Mouse (Mus musculus): Measurements from ENCODE around the gene Mical3. TPM values are rescaled to one million over a fixed set of nuclear protein-coding genes. Genes with fewer than 3 reads are reported as not detected.

Gene Mical3
- polyA plus RNA-seq, 1 experiment from 2014 or later, result 33.8 TPM

- H3K4me1 ChIP-seq (replicated peaks), result peaks cover 14% of the 10 kb centered on the region
- H3K4me2 ChIP-seq, result no peak overlapping the region
- H3K27ac ChIP-seq, result no peak overlapping the region
- H3K9me3 ChIP-seq, result no peaks in the 10 kb centered on the region
- H3K9ac ChIP-seq, result no peak overlapping the region
- no peaks in the 10 kb centered on the region for H3K27me3 ChIP-seq
- peaks cover 5% of the 10 kb centered on the region; the same call in 1 of the 2 replicates for H3K36me3 ChIP-seq
- 78% methylated on average over 5 of the region's 5 CpGs for WGBS
- no peak for ATAC-seq (ENCODE audit: low FRiP score)
- no peak overlapping the region for H3K4me3 ChIP-seq
These were observed 8.0 kb downstream of the Mical3 start for GRCm38 (mm10) chr6:121122739-121123241.

GRCm38 (mm10) chr6:121120776-121121175 is 10.0 kb downstream of the Mical3 start:
- peaks cover 5% of the 10 kb centered on the region; the same call in 1 of the 2 replicates for H3K4me1 ChIP-seq (replicated peaks)
- H3K27ac ChIP-seq, result no peak overlapping the region
- ATAC-seq (ENCODE audit: low FRiP score), result no peak
- no peak overlapping the region for H3K9ac ChIP-seq
- no peaks in the 10 kb centered on the region for H3K27me3 ChIP-seq
- WGBS, result 33% methylated on average over 7 of the region's 7 CpGs
- no peaks in the 10 kb centered on the region for H3K9me3 ChIP-seq
- no peak overlapping the region for H3K4me3 ChIP-seq
- H3K4me2 ChIP-seq, result no peak overlapping the region
- peaks cover 5% of the 10 kb centered on the region; the same call in 1 of the 2 replicates for H3K36me3 ChIP-seq

GRCm38 (mm10) chr6:121117971-121118755 is 12.6 kb downstream of the Mical3 start:
- no peak overlapping the region for H3K4me2 ChIP-seq

GRCm38 (mm10) chr6:121117142-121117541 is 13.7 kb downstream of the Mical3 start:
- ATAC-seq (ENCODE audit: low FRiP score), result no peak
- WGBS, result 76% methylated on average over 4 of the region's 4 CpGs
- H3K4me3 ChIP-seq, result no peak overlapping the region
- H3K4me2 ChIP-seq, result no peak overlapping the region
- H3K27me3 ChIP-seq, result no peaks in the 10 kb centered on the region
- no peaks in the 10 kb centered on the region for H3K9me3 ChIP-seq
- no peaks in the 10 kb centered on the region for H3K4me1 ChIP-seq (replicated peaks)
- no peaks in the 10 kb centered on the region; the same call in 1 of the 2 replicates for H3K36me3 ChIP-seq
- H3K9ac ChIP-seq, result no peak overlapping the region
- H3K27ac ChIP-seq, result no peak overlapping the region

More at GRCm38 (mm10) chr6:121117971-121118755, 12.6 kb downstream of the Mical3 start:
- peaks cover 5% of the 10 kb centered on the region; the same call in 1 of the 2 replicates for H3K36me3 ChIP-seq
- H3K27ac ChIP-seq, result no peak overlapping the region
- no peak overlapping the region for H3K9ac ChIP-seq
- H3K9me3 ChIP-seq, result no peaks in the 10 kb centered on the region
- no peaks in the 10 kb centered on the region for H3K27me3 ChIP-seq
- no peak for ATAC-seq (ENCODE audit: low FRiP score)
- no peak overlapping the region for H3K4me3 ChIP-seq
- no peaks in the 10 kb centered on the region for H3K4me1 ChIP-seq (replicated peaks)
- WGBS, result 89% methylated on average over 15 of the region's 15 CpGs

- H3K4me2 ChIP-seq, result no peak overlapping the region
These were observed 14.4 kb downstream of the Mical3 start for GRCm38 (mm10) chr6:121116434-121116833.

GRCm38 (mm10) chr6:121111448-121112055 is 19.2 kb downstream of the Mical3 start:
- 64% methylated on average over 10 of the region's 10 CpGs for WGBS
- Histone ChIP-seq H3K4me1 (replicated peaks) (peaks cover 36% of the 10 kb centered on the region), H3K4me2 (no peak overlapping the region), H3K36me3 (peaks cover 3% of the 10 kb centered on the region; the same call in 1 of the 2 replicates), H3K4me3 (no peak overlapping the region), H3K9me3 (no peaks in the 10 kb centered on the region), H3K27ac (peak overlapping the region; percentile 44; the same call in 1 of the 2 replicates), H3K27me3 (no peaks in the 10 kb centered on the region), H3K9ac (no peak overlapping the region)
- ATAC-seq (ENCODE audit: low FRiP score), result no peak

More at GRCm38 (mm10) chr6:121116434-121116833, 14.4 kb downstream of the Mical3 start:
- no peak for ATAC-seq (ENCODE audit: low FRiP score)
- Histone ChIP-seq H3K4me3 (no peak overlapping the region), H3K9ac (no peak overlapping the region), H3K27me3 (no peaks in the 10 kb centered on the region), H3K4me1 (replicated peaks) (peaks cover under 1% of the 10 kb centered on the region; the same call in 1 of the 2 replicates), H3K36me3 (no peaks in the 10 kb centered on the region), H3K27ac (no peak overlapping the region), H3K9me3 (no peaks in the 10 kb centered on the region)
- 82% methylated on average over 10 of the region's 10 CpGs for WGBS

- peak overlapping the region; percentile 89 for H3K27ac ChIP-seq
- H3K27me3 ChIP-seq, result no peaks in the 10 kb centered on the region
- H3K4me3 ChIP-seq, result peak overlapping the region; percentile 85
- H3K4me1 ChIP-seq (replicated peaks), result peaks cover 51% of the 10 kb centered on the region
- H3K9me3 ChIP-seq, result no peaks in the 10 kb centered on the region
- H3K9ac ChIP-seq, result peak overlapping the region; percentile 93
- WGBS, result 0% methylated on average over 40 of the region's 42 CpGs
- peak; percentile 98 for ATAC-seq (ENCODE audit: low FRiP score)
- H3K4me2 ChIP-seq, result peak overlapping the region; percentile 94
- H3K36me3 ChIP-seq, result peaks cover 3% of the 10 kb centered on the region; the same call in 1 of the 2 replicates
These were observed 20.7 kb downstream of the Mical3 start for GRCm38 (mm10) chr6:121109998-121110603.

- peak overlapping the region; percentile 89 for H3K27ac ChIP-seq
- H3K4me2 ChIP-seq, result peak overlapping the region; percentile 94
- H3K9me3 ChIP-seq, result no peaks in the 10 kb centered on the region
- peak; percentile 43 for ATAC-seq (ENCODE audit: low FRiP score)
- no peaks in the 10 kb centered on the region for H3K27me3 ChIP-seq
- peaks cover 7% of the 10 kb centered on the region; the same call in 1 of the 2 replicates for H3K36me3 ChIP-seq
- WGBS, result 1% methylated on average over 52 of the region's 52 CpGs
- peak overlapping the region; percentile 93 for H3K9ac ChIP-seq
- peak overlapping the region; percentile 85 for H3K4me3 ChIP-seq
- H3K4me1 ChIP-seq (replicated peaks), result peaks cover 53% of the 10 kb centered on the region
These were observed 21.4 kb downstream of the Mical3 start for GRCm38 (mm10) chr6:121109181-121109981.

- WGBS, result 70% methylated on average over 1 of the region's 1 CpGs
- no peak for ATAC-seq (ENCODE audit: low FRiP score)
- H3K9ac ChIP-seq, result 0 out of 2 replicates have a peak overlapping the region, but pooled peaks have one; percentile 93
- H3K9me3 ChIP-seq, result no peaks in the 10 kb centered on the region
- H3K4me1 ChIP-seq (replicated peaks), result peaks cover 57% of the 10 kb centered on the region
- no peaks in the 10 kb centered on the region for H3K27me3 ChIP-seq
- H3K27ac ChIP-seq, result no peak overlapping the region
- peak overlapping the region; percentile 94 for H3K4me2 ChIP-seq
- H3K36me3 ChIP-seq, result peaks cover 13% of the 10 kb centered on the region
- peak overlapping the region; percentile 85 for H3K4me3 ChIP-seq
These were observed 22.7 kb downstream of the Mical3 start for GRCm38 (mm10) chr6:121108075-121108474.

GRCm38 (mm10) chr6:121106711-121107405 is 23.9 kb downstream of the Mical3 start:
- no peaks in the 10 kb centered on the region for H3K27me3 ChIP-seq
- peaks cover 15% of the 10 kb centered on the region for H3K36me3 ChIP-seq
- H3K4me2 ChIP-seq, result no peak overlapping the region
- H3K27ac ChIP-seq, result no peak overlapping the region
- no peaks in the 10 kb centered on the region for H3K9me3 ChIP-seq
- no peak overlapping the region for H3K9ac ChIP-seq
- H3K4me3 ChIP-seq, result no peak overlapping the region
- no peak for ATAC-seq (ENCODE audit: low FRiP score)
- peaks cover 62% of the 10 kb centered on the region for H3K4me1 ChIP-seq (replicated peaks)
- 88% methylated on average over 16 of the region's 16 CpGs for WGBS

- no peak for ATAC-seq (ENCODE audit: low FRiP score)
- peaks cover 15% of the 10 kb centered on the region for H3K36me3 ChIP-seq
- no peak overlapping the region for H3K4me2 ChIP-seq
- H3K4me3 ChIP-seq, result no peak overlapping the region
- peaks cover 59% of the 10 kb centered on the region for H3K4me1 ChIP-seq (replicated peaks)
- no peaks in the 10 kb centered on the region for H3K9me3 ChIP-seq
- 52% methylated on average over 4 of the region's 4 CpGs for WGBS
- H3K27me3 ChIP-seq, result no peaks in the 10 kb centered on the region
- H3K9ac ChIP-seq, result no peak overlapping the region
- no peak overlapping the region for H3K27ac ChIP-seq
These were observed 25.1 kb downstream of the Mical3 start for GRCm38 (mm10) chr6:121105726-121106125.
